Mouse (Mus musculus): ENCODE measurements at regions not wholly inside any gene's neighbourhood (a gene's known extent, or its start where the extent isn't known, plus 50 kb on each side); places are given as distances from the start of the nearest gene placed in this dataset.

GRCm38 (mm10) chr4:12784479-12784878, 612.7 kb upstream of the Fam92a start:
- peaks cover 38% of the 10 kb centered on the region for H3K4me1 ChIP-seq
- H3K4me3 ChIP-seq (replicated peaks) = no peak overlapping the region
- TF ChIP-seq FLI1 (IDR thresholded peaks at IDR 0.05; ENCODE audit: low read length) (no peak), GATA1 (IDR thresholded peaks at IDR 0.05; ENCODE audit: borderline replicate concordance, low read length) (no peak)

DNA sequence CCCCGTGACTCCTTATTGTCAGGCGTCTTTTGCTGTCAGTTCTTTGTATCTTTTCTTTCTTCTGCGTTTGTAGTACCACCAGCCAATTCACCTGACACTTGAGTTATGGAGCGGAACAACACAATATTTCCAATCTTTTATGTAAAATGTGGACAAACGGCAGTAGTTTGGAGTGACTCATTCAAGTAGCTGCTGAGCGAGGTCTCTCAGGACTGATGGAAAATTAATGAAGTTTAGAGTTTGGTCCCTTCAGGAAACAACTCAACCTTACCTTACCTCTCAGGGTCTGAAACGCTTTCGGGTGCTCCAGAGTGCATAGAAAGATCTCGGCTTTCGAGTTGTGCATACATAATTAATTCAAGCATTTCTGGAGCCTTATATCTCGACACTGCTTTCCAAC, 612.3 kb upstream of the Fam92a start:
- H3K4me3 ChIP-seq (replicated peaks) = no peak overlapping the region
- TF ChIP-seq FLI1 (IDR thresholded peaks at IDR 0.05; ENCODE audit: low read length) (no peak), GATA1 (IDR thresholded peaks at IDR 0.05; ENCODE audit: borderline replicate concordance, low read length) (no peak)
- peaks cover 38% of the 10 kb centered on the region for H3K4me1 ChIP-seq
- no peaks in the 10 kb centered on the region for H3K27me3 ChIP-seq (replicated peaks)
- H3K36me3 ChIP-seq (replicated peaks; ENCODE audit: low read length) = no peaks in the 10 kb centered on the region
- H3K9me3 ChIP-seq = no peaks in the 10 kb centered on the region

More at GRCm38 (mm10) chr4:12784479-12784878, 612.7 kb upstream of the Fam92a start:
- H3K36me3 ChIP-seq (replicated peaks; ENCODE audit: low read length) = no peaks in the 10 kb centered on the region
- no peaks in the 10 kb centered on the region for H3K27me3 ChIP-seq (replicated peaks)
- no peaks in the 10 kb centered on the region for H3K9me3 ChIP-seq

DNA sequence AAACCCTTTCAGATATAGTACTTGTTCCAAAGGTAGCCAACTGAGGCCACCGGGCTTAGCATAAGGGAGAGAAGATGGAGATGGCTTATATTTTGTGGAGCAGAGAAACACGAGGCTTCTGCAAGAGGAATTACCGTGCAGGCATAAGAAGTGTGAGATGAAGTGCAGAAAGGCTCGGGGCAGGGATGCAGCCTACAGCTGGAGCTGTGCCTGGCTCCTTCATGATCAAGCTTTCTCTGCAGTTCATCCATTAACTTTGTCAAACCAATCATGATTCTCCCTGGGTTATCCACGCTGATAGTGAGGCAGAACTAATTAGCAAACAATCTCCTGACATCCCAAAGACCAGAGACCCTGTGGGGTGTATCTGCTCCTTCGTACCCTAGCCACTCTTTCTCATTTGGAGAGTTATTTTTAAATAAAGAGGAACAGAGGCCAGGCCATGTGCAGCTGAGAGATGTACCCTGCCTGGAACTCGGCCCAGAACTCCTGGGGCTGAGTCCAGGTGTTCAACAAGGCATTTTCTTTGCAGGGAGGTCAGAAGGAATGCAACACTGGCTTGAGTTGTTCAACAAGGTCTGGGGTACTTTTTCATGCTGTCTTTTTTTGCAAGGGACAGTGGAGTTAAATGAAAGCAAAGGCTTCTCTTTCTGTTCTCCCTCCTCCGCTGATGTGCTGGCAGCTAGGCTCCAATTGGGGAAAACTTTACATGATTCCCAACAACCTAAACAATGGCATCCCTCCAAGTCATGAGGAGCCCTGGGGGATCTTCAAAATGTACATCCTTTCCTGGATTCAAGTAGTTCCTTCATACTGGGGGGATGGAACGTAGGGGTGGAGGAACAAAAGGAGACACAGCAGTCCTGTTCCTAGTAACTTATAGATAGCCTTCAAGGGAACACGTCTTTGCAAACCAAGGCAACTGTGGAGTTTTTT, 610.4 kb upstream of the Fam92a start:
- Histone ChIP-seq H3K9me3 (no peaks in the 10 kb centered on the region), H3K4me1 (peaks cover 28% of the 10 kb centered on the region), H3K4me3 (replicated peaks) (no peak overlapping the region), H3K36me3 (replicated peaks; ENCODE audit: low read length) (no peaks in the 10 kb centered on the region), H3K27me3 (replicated peaks) (no peaks in the 10 kb centered on the region)
- TF ChIP-seq FLI1 (IDR thresholded peaks at IDR 0.05; ENCODE audit: low read length) (no peak), GATA1 (IDR thresholded peaks at IDR 0.05; ENCODE audit: borderline replicate concordance, low read length) (no peak)

- TF ChIP-seq GATA1 (IDR thresholded peaks at IDR 0.05; ENCODE audit: borderline replicate concordance, low read length) (no peak), FLI1 (IDR thresholded peaks at IDR 0.05; ENCODE audit: low read length) (no peak)
- H3K9me3 ChIP-seq = no peaks in the 10 kb centered on the region
Measured at GRCm38 (mm10) chr4:12780254-12780653, 608.4 kb upstream of the Fam92a start.

DNA sequence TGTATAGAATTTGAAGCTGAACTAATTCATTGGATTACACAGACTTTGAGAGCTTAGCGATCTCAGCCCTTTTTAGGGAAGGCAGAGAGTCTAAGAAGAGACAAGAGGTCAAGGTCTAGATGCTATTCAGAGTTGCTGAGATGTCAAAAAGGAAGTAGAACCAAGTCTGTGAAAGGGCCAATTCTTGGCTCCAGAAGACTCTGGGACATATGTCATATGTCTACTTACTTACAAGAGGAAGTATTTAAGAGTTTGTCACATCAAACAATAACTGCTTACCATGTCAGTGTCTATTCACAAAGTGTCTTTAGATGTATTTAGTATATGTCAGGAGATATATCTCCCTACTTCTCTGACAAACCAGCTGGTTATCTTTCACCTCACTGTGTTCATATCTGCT, 607.4 kb upstream of the Fam92a start:
- H3K4me3 ChIP-seq (replicated peaks) = no peak overlapping the region
- no peaks in the 10 kb centered on the region for H3K36me3 ChIP-seq (replicated peaks; ENCODE audit: low read length)
- no peak for TF ChIP-seq FLI1 (IDR thresholded peaks at IDR 0.05; ENCODE audit: low read length)
- TF ChIP-seq GATA1 (IDR thresholded peaks at IDR 0.05; ENCODE audit: borderline replicate concordance, low read length) = no peak
- no peaks in the 10 kb centered on the region for H3K9me3 ChIP-seq
- peaks cover 5% of the 10 kb centered on the region; the same call in 1 of the 2 replicates for H3K4me1 ChIP-seq
- no peaks in the 10 kb centered on the region for H3K27me3 ChIP-seq (replicated peaks)

More at GRCm38 (mm10) chr4:12780254-12780653, 608.4 kb upstream of the Fam92a start:
- no peaks in the 10 kb centered on the region for H3K36me3 ChIP-seq (replicated peaks; ENCODE audit: low read length)
- H3K4me3 ChIP-seq (replicated peaks) = no peak overlapping the region
- H3K4me1 ChIP-seq = peaks cover 11% of the 10 kb centered on the region; the same call in 1 of the 2 replicates
- H3K27me3 ChIP-seq (replicated peaks) = no peaks in the 10 kb centered on the region

- TF ChIP-seq FLI1 (IDR thresholded peaks at IDR 0.05; ENCODE audit: low read length) (no peak), GATA1 (IDR thresholded peaks at IDR 0.05; ENCODE audit: borderline replicate concordance, low read length) (no peak)
- H3K36me3 ChIP-seq (replicated peaks; ENCODE audit: low read length) = no peaks in the 10 kb centered on the region
- H3K27me3 ChIP-seq (replicated peaks) = no peaks in the 10 kb centered on the region
- H3K4me3 ChIP-seq (replicated peaks) = no peak overlapping the region
- no peaks in the 10 kb centered on the region for H3K9me3 ChIP-seq
- H3K4me1 ChIP-seq = peaks cover 6% of the 10 kb centered on the region; the same call in 1 of the 2 replicates
Measured at GRCm38 (mm10) chr4:12778163-12778562, 606.3 kb upstream of the Fam92a start.

GRCm38 (mm10) chr4:12776217-12776578, 604.4 kb upstream of the Fam92a start:
- no peaks in the 10 kb centered on the region for H3K36me3 ChIP-seq (replicated peaks; ENCODE audit: low read length)

DNA sequence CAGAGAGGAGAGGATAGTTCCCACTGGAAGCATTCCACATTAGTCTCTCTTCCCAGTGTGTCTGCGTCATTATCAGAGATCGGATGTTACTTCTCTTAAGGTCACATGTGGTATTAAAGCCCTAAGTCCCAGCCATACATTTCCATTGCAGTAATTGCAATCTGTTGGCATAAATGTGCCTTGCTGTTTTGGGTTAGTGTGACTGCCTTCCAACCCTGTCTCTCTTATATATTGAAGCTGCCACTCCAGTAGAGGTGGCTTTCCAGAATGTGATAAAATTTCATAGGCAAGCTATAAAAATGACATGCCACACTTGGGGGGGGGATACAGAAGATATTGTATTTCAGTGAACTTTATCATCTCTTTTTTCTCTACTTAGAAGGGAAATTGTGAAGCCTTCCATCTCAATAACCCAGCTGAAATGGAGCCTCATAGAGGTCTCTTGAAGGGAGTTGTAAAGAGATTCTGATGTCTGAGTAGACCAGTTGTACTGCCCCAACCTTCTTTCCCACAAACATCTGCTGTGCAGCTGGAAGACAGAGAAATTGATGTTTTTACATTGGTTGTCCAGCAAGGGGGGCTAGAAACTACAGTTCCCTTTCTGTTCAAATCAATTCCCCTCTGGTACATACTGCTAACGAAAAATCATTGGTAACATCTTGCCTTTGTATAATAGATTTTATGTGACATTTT, 603.9 kb upstream of the Fam92a start:
- Histone ChIP-seq H3K4me1 (peaks cover 6% of the 10 kb centered on the region; the same call in 1 of the 2 replicates), H3K9me3 (no peaks in the 10 kb centered on the region), H3K4me3 (replicated peaks) (no peak overlapping the region), H3K27me3 (replicated peaks) (no peaks in the 10 kb centered on the region), H3K36me3 (replicated peaks; ENCODE audit: low read length) (no peaks in the 10 kb centered on the region)
- TF ChIP-seq FLI1 (IDR thresholded peaks at IDR 0.05; ENCODE audit: low read length) = no peak
- no peak for TF ChIP-seq GATA1 (IDR thresholded peaks at IDR 0.05; ENCODE audit: borderline replicate concordance, low read length)

More at GRCm38 (mm10) chr4:12776217-12776578, 604.4 kb upstream of the Fam92a start:
- Histone ChIP-seq H3K27me3 (replicated peaks) (no peaks in the 10 kb centered on the region), H3K9me3 (no peaks in the 10 kb centered on the region), H3K4me1 (peaks cover 6% of the 10 kb centered on the region; the same call in 1 of the 2 replicates), H3K4me3 (replicated peaks) (no peak overlapping the region)
- TF ChIP-seq FLI1 (IDR thresholded peaks at IDR 0.05; ENCODE audit: low read length) = no peak
- no peak for TF ChIP-seq GATA1 (IDR thresholded peaks at IDR 0.05; ENCODE audit: borderline replicate concordance, low read length)

GRCm38 (mm10) chr4:12775090-12775489, 603.3 kb upstream of the Fam92a start:
- Histone ChIP-seq H3K4me3 (replicated peaks) (no peak overlapping the region), H3K9me3 (no peaks in the 10 kb centered on the region), H3K4me1 (peaks cover 4% of the 10 kb centered on the region; the same call in 1 of the 2 replicates), H3K27me3 (replicated peaks) (no peaks in the 10 kb centered on the region), H3K36me3 (replicated peaks; ENCODE audit: low read length) (no peaks in the 10 kb centered on the region)
- TF ChIP-seq FLI1 (IDR thresholded peaks at IDR 0.05; ENCODE audit: low read length) = no peak
- no peak for TF ChIP-seq GATA1 (IDR thresholded peaks at IDR 0.05; ENCODE audit: borderline replicate concordance, low read length)

All from megakaryocyte, embryonic 14.5 days (primary cell).